Mouse (Mus musculus) hindbrain, embryonic 16.5 days (tissue): ENCODE measurements around the gene Ces1h. TPM values are rescaled to one million over a fixed set of nuclear protein-coding genes. Genes with fewer than 3 reads are reported as not detected.
"Not testable (repeated sequence)": the region's sequence is repeated elsewhere in the genome, so short reads cannot be mapped to it uniquely, and the experiment has no call there.

ENCODE experiments used
- ATAC-seq: fragments of 200-750 bp; cut with Nextera tagmentation; 2 replicates; pipeline ENCODE4 v1.8.0; 2017; ENCODE audit warnings: moderate TSS enrichment, moderate library complexity
- H3K27ac ChIP-seq: fragments of 300-500 bp; sonication (generic); 2 replicates; pipeline ENCODE4 v1.5.1; 2014; ENCODE audit warnings: low read depth, mild to moderate bottlenecking, control low read depth, low read length, moderate library complexity
- H3K27me3 ChIP-seq: fragments of 300-500 bp; sonication (generic); replicated peaks from 2 replicates; pipeline ENCODE4 v1.6.1; 2014; ENCODE audit warnings: low read length; ENCODE audit not compliant: control insufficient read depth, insufficient read depth
- H3K36me3 ChIP-seq: fragments of 300-500 bp; sonication (generic); 2 replicates; pipeline ENCODE4 v1.6.1; 2014; ENCODE audit warnings: mild to moderate bottlenecking, low read length, moderate library complexity, mixed read lengths; ENCODE audit not compliant: control insufficient read depth, insufficient read depth
- H3K4me1 ChIP-seq: fragments of 300-500 bp; sonication (generic); 2 replicates; pipeline ENCODE4 v1.6.1; 2014; ENCODE audit warnings: low read depth, low read length; ENCODE audit not compliant: control insufficient read depth, insufficient read depth
- H3K4me2 ChIP-seq: fragments of 300-500 bp; sonication (generic); 2 replicates; pipeline ENCODE4 v1.6.1; 2014; ENCODE audit warnings: mild to moderate bottlenecking, low read length, control low read depth, moderate library complexity
- H3K4me3 ChIP-seq: fragments of 300-500 bp; sonication (generic); 2 replicates; pipeline ENCODE4 v1.5.1; 2014; ENCODE audit warnings: mild to moderate bottlenecking, low read length, control low read depth, moderate library complexity
- H3K9ac ChIP-seq: fragments of 300-500 bp; sonication (generic); 2 replicates; pipeline ENCODE4 v1.6.1; 2014; ENCODE audit warnings: low read depth, mild to moderate bottlenecking, control low read depth, low read length, moderate library complexity
- H3K9me3 ChIP-seq: fragments of 300-500 bp; sonication (generic); 2 replicates; pipeline ENCODE4 v1.6.1; 2014; ENCODE audit warnings: mild to moderate bottlenecking, low read length, moderate library complexity; ENCODE audit not compliant: control insufficient read depth
- WGBS: fragments of 180-500 bp; shearing (Covaris S2); extraction: QIAGEN DNeasy Blood & Tissue Kit; methylation state at CpG from one replicate; pipeline ENCODE4 v1.1.7; 2014; 5-methylcytosine and 5-hydroxymethylcytosine counted together
- polyA plus RNA-seq: library from polyadenylated mRNA; unstranded; fragments of >200 nt; fragmentation: Nextera tagmentation; extraction: Ambion mirVana; gene quantifications from 2 replicates; pipeline ENCODE4 v1.2.1, GENCODE M21; 2015

Ces1h gene
- not detected in 2 replicates for polyA plus RNA-seq

DNA sequence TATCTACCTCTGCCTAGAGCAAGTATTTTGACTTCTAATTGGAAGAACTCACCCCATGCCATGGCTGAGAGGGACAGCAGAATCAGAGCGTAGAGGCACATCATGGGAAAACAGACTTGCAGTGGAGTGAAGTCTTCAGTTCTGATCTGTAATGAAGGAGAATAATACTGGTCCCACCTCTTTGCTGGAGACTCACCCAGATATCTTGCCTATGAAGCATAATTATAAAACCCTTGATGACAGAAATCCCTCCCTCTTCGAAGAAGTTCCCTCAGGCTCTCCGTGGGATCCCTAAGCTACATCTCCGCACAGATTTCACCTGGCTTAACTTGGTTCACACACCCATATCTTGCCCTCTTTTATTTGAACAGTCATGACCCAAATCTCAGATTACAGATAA is at the start of gene Ces1h:
Gene Ces1h, minus strand, starts transcription at position 101 of the 400 bp plus-strand sequence.
- H3K36me3 ChIP-seq, result no peaks in the 10 kb centered on the region
- no peak within 1 kb of the TSS for H3K4me3 ChIP-seq
- H3K4me2 ChIP-seq, result no peak within 1 kb of the TSS
- WGBS, result 89% methylated on average over 4 of the region's 4 CpGs
- H3K9me3 ChIP-seq, result no peaks in the 10 kb centered on the region
- H3K27ac ChIP-seq, result no peak within 1 kb of the TSS
- no peaks in the 10 kb centered on the region for H3K27me3 ChIP-seq
- H3K9ac ChIP-seq, result no peak within 1 kb of the TSS
- ATAC-seq, result no peak
- H3K4me1 ChIP-seq, result no peaks in the 10 kb centered on the region

DNA sequence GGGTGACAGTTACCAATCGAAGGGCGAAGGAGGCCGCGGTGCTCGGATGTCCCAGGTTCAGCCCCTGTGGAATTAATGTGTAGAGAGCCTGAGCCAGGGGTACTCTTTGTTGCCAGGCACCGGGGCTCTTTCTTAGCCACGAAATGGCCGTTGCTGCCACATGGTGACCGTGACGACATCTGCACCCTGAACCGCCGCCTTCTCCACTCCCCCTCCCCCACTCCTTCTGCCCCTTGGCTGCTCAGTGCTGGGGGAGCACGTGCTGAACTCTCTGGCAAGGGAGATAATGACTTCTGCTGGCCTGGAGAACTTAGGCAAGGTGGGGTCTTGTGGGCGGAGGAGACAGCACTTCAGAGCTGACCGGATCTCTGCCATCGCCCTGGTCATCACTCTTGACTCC is 47.7 kb upstream of the Ces1h start:
- no peaks in the 10 kb centered on the region for H3K36me3 ChIP-seq
- WGBS, result 71% methylated on average over 16 of the region's 16 CpGs
- no peak overlapping the region for H3K4me2 ChIP-seq
- no peaks in the 10 kb centered on the region for H3K27me3 ChIP-seq
- H3K9ac ChIP-seq, result no peak overlapping the region
- H3K4me3 ChIP-seq, result no peak overlapping the region
- no peaks in the 10 kb centered on the region for H3K9me3 ChIP-seq
- ATAC-seq, result no peak
- H3K27ac ChIP-seq, result no peak overlapping the region
- H3K4me1 ChIP-seq, result no peaks in the 10 kb centered on the region

DNA sequence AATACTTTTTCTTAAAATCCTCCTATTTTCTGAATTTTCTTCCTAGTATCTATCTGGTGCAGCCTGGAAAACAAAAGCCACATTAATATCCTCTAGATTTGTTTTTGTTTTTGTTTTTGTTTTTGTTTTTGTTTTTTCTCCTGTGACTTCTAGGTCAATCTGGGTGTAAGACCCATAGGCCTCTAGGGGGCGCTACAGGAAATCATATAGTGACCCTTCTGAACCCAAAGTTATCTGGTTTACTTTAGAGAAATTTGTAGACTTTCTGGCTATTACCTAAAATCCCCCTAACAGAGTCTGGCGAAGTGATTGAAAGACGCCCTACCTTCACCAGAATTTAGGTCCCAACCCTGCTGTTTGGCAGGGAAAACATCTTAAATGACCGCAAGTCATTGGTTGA is 35.9 kb upstream of the Ces1h start:
- no peak for ATAC-seq
- Histone ChIP-seq H3K9ac (no peak overlapping the region), H3K27me3 (no peaks in the 10 kb centered on the region), H3K36me3 (no peaks in the 10 kb centered on the region), H3K9me3 (no peaks in the 10 kb centered on the region), H3K4me2 (no peak overlapping the region), H3K4me3 (no peak overlapping the region), H3K4me1 (no peaks in the 10 kb centered on the region), H3K27ac (no peak overlapping the region)
- 74% methylated on average over 4 of the region's 4 CpGs for WGBS

DNA sequence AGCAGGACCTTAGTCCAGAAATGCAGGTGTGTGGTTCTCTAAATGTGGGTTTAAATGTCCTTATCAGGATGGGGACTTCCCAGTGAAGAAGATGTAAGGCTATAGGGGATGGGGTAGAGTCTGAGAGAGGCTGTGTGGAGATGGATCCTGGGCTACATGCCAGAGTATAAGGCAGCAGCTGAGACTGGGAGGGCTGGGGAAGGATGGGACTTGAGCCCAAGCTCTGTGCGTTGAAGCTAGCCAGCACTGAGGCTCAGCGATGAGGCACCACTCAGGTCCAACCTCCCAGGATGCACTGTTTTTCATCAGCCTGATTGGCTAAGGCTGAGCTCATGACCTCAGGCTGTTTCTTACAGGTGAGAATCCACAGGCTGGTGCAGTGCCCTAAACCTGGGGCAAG is 29.3 kb upstream of the Ces1h start:
- Histone ChIP-seq H3K4me3 (no peak overlapping the region), H3K9ac (no peak overlapping the region), H3K4me2 (no peak overlapping the region), H3K36me3 (no peaks in the 10 kb centered on the region), H3K9me3 (no peaks in the 10 kb centered on the region), H3K27me3 (no peaks in the 10 kb centered on the region), H3K4me1 (no peaks in the 10 kb centered on the region), H3K27ac (no peak overlapping the region)
- WGBS, result 65% methylated on average over 2 of the region's 2 CpGs
- ATAC-seq, result no peak

DNA sequence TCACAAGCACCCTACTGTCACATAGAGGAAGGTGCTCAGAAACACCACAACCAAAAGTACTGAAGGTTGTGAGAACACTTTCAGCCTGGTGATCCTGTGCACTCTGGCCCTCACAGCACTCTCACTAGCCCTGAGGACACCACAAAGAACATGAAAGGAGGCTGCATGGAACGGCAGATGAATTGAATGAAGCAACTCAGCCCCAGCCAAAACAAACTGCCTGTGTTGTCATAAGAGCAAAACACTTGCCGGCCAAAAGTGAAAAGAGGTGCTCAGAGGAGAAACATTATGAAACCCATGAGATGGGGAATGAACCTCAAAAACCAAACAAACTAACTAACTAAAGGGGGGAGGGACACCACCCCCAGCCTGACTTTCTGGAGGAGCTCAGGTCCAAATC is 20.2 kb upstream of the Ces1h start:
- Histone ChIP-seq H3K4me3 (no peak overlapping the region), H3K36me3 (no peaks in the 10 kb centered on the region), H3K4me1 (no peaks in the 10 kb centered on the region), H3K27ac (no peak overlapping the region), H3K27me3 (no peaks in the 10 kb centered on the region), H3K9ac (no peak overlapping the region), H3K9me3 (no peaks in the 10 kb centered on the region), H3K4me2 (no peak overlapping the region)
- 78% methylated on average over 2 of the region's 2 CpGs for WGBS
- no peak for ATAC-seq

DNA sequence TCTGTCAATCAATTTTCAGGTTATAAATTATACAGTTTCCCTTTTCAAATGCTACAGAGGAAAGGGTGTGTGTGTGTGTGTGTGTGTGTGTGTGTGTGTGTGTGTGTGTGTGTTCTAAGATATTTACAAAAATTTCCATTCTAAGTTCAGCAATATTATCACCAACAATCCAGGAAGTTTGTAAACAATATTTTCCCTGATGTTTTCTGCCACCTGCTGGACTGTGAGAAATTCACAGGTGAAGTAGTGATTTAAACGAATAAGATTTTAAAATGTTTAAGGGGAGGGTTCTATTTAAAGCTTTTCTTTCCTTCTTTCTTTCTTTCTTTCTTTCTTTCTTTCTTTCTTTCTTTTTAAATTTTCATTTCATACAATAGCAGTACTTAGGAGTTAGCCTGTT is 18.5 kb upstream of the Ces1h start:
- no peak overlapping the region for H3K9ac ChIP-seq
- no peak overlapping the region for H3K4me3 ChIP-seq
- no peak overlapping the region for H3K4me2 ChIP-seq
- no peaks in the 10 kb centered on the region for H3K27me3 ChIP-seq
- H3K27ac ChIP-seq, result no peak overlapping the region
- 39% methylated on average over 1 of the region's 1 CpGs for WGBS
- H3K4me1 ChIP-seq, result no peaks in the 10 kb centered on the region
- no peaks in the 10 kb centered on the region for H3K9me3 ChIP-seq
- H3K36me3 ChIP-seq, result no peaks in the 10 kb centered on the region
- no peak for ATAC-seq

DNA sequence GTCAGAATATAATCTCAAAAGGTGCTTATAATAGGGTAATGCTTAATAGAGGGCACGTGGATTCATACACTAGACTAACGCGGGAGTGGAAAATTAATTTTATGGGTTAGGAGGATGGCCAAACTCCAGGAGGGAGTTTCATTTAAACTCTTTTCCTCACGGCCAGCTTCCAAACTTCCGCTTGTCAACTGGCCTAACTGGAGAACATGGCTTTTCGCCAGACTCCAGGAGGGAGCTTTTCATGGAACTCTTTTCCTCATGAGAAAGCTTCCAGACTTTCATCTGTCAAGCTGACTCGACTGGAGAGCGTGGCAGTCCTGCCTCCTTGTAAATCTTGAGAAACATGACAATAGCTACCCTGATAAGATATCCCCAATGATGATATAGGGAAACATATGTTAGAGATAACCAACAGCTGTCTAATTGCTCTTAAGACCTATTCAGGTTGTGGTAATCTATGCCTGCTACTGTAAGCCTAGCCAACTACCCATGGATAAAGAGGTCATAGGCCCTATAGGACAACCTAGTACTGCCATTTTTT is 14.6 kb upstream of the Ces1h start:
- H3K36me3 ChIP-seq, H3K4me3 ChIP-seq, H3K9me3 ChIP-seq, ATAC-seq, H3K4me2 ChIP-seq, H3K27ac ChIP-seq, H3K27me3 ChIP-seq, H3K4me1 ChIP-seq, H3K9ac ChIP-seq: not testable (repeated sequence)
- 48% methylated on average over 8 of the region's 8 CpGs for WGBS

DNA sequence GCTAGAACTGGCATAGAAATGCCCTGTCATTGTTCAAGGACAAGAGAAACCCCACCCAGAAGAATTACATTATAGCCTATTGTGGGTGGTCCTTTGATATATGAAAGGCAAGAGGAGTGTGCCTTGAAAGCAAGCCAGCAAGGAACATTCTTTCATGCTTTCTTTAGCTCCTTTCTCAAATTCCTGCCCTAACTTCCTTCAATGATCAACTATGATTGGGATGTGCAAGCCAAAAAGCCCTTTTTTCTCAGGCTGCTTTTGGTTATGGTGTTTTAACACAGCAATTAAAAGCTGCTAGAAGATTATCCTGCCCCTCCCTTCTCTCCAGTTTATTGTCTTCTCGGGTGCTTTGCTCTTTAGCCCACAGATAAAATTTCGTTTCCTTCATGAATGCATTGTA is 10.0 kb downstream of the Ces1h start:
- H3K36me3 ChIP-seq, result no peaks in the 10 kb centered on the region
- WGBS, result 22% methylated on average over 2 of the region's 2 CpGs
- H3K9me3 ChIP-seq, result no peaks in the 10 kb centered on the region
- no peak overlapping the region for H3K9ac ChIP-seq
- no peak overlapping the region for H3K4me3 ChIP-seq
- H3K4me1 ChIP-seq, result no peaks in the 10 kb centered on the region
- H3K27ac ChIP-seq, result no peak overlapping the region
- ATAC-seq, result no peak
- H3K4me2 ChIP-seq, result no peak overlapping the region
- H3K27me3 ChIP-seq, result no peaks in the 10 kb centered on the region

DNA sequence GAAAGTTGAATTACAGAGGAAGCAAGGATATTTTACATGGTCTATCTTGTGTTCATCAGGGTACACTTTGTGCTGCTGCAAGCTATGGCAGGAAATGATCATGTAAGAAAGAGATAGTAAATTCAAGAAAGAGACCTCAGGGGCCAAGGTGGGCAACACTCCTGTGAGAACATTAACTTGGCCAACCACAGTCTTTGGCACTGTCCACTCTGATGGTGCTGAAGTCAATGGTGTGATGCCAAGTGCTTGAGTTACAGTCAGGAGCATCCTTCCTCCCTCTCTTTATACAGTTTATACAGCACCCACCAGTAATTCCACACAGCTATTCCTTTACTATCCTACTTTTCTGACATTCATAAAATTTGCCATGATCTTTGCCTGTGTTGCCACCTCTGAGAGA is 19.4 kb downstream of the Ces1h start:
- H3K4me3 ChIP-seq, result no peak overlapping the region
- no peak for ATAC-seq
- no peaks in the 10 kb centered on the region for H3K27me3 ChIP-seq
- H3K4me1 ChIP-seq, result no peaks in the 10 kb centered on the region
- H3K36me3 ChIP-seq, result no peaks in the 10 kb centered on the region
- H3K27ac ChIP-seq, result no peak overlapping the region
- H3K9me3 ChIP-seq, result no peaks in the 10 kb centered on the region
- H3K4me2 ChIP-seq, result no peak overlapping the region
- H3K9ac ChIP-seq, result no peak overlapping the region

DNA sequence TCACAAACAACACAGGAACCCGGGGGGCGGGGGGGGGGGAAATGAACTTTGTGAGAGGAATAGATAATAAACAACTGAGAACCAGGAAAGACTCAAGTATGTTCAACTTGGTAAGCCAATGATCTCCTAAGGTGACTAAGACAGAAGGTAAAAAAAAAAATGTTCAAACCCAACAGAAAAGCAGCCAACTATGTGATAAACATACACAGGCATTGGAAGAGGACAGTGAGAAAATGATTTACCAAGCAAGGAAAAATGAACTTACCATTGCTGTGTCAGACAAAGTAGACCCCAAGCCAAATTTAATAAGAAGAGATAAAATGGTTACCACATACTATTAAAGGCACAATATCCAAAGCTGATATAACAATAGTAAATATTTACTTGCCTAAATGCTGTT is 40.0 kb downstream of the Ces1h start:
- no peaks in the 10 kb centered on the region for H3K9me3 ChIP-seq
- H3K4me3 ChIP-seq, result no peak overlapping the region
- H3K27ac ChIP-seq, result no peak overlapping the region
- H3K27me3 ChIP-seq, result no peaks in the 10 kb centered on the region
- no peak for ATAC-seq
- H3K9ac ChIP-seq, result no peak overlapping the region
- H3K36me3 ChIP-seq, result no peaks in the 10 kb centered on the region
- H3K4me1 ChIP-seq, result no peaks in the 10 kb centered on the region
- WGBS, result 96% methylated on average over 2 of the region's 2 CpGs
- no peak overlapping the region for H3K4me2 ChIP-seq
